Mouse (Mus musculus): Measurements from ENCODE around the gene D430042O09Rik. TPM values are rescaled to one million over a fixed set of nuclear protein-coding genes. Genes with fewer than 3 reads are reported as not detected.
"Not testable (repeated sequence)": the region's sequence is repeated elsewhere in the genome, so short reads cannot be mapped to it uniquely, and the experiment has no call there.

Gene D430042O09Rik
- polyA plus RNA-seq, 1 experiment from 2014 or later: 3.4 TPM

DNA sequence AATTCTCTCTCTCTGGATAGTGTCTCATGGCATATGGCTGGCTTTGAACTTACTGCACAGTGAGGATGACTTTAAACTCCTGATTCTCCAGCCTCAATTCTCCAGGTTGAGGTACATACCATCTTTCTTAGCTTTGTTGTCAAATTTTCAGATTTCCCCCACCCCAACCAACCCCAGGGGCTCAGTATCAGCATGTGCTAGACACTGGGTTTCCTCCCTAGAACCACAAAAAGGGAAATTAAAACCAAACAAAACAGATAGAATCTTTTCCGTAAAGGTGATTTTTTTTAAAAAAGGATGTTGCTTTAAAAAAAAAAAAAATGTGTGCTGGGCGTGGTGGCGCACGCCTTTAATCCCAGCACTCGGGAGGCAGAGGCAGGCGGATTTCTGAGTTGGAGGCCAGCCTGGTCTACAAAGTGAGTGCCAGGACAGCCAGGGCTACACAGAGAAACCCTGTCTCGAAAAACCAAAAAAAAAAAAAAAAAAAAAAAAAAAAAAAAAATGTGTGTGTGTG is 5.9 kb downstream of the D430042O09Rik start:
- ATAC-seq; H3K27me3 ChIP-seq (replicated peaks); H3K9ac ChIP-seq; H3K27ac ChIP-seq; H3K9me3 ChIP-seq (replicated peaks); H3K36me3 ChIP-seq; H3K4me3 ChIP-seq; H3K4me2 ChIP-seq; H3K4me1 ChIP-seq: not testable (repeated sequence)
- 74% methylated on average over 6 of the region's 7 CpGs for WGBS (ENCODE audit: insufficient replicate concordance)

GRCm38 (mm10) chr7:125714803-125715202 is 7.1 kb downstream of the D430042O09Rik start:
- no peaks in the 10 kb centered on the region for H3K9me3 ChIP-seq (replicated peaks)
- 72% methylated on average over 3 of the region's 3 CpGs for WGBS (ENCODE audit: insufficient replicate concordance)
- H3K27ac ChIP-seq: no peak overlapping the region
- H3K9ac ChIP-seq: no peak overlapping the region
- H3K27me3 ChIP-seq (replicated peaks): no peaks in the 10 kb centered on the region
- no peak for ATAC-seq
- no peak overlapping the region for H3K4me2 ChIP-seq
- H3K36me3 ChIP-seq: peaks cover 4% of the 10 kb centered on the region; the same call in 1 of the 2 replicates
- no peak overlapping the region for H3K4me3 ChIP-seq
- H3K4me1 ChIP-seq: no peaks in the 10 kb centered on the region

DNA sequence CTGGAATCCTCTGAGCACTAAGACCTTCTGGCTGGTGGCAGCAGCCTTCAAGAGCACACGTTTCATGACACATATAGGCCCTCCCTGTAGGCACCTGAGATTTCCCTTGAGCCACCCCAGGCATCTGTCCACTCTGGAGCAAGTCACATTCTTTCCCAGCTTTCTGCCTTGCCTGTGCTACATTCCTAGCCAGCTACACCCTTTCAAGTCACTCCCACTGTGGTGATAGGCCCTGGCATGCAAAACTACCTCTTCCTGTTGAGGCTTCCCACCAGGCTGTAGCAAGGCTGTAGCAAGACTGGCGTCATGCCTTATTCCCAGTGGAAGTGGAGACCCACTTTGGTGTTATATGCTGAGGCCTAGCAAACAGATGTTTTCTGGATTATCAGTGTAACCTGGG is 9.0 kb downstream of the D430042O09Rik start:
- no peaks in the 10 kb centered on the region for H3K4me1 ChIP-seq
- H3K4me2 ChIP-seq: no peak overlapping the region
- 54% methylated on average over 2 of the region's 2 CpGs for WGBS (ENCODE audit: insufficient replicate concordance)
- H3K4me3 ChIP-seq: no peak overlapping the region
- peaks cover 4% of the 10 kb centered on the region; the same call in 1 of the 2 replicates for H3K36me3 ChIP-seq
- H3K27ac ChIP-seq: no peak overlapping the region
- H3K27me3 ChIP-seq (replicated peaks): no peaks in the 10 kb centered on the region
- no peak for ATAC-seq
- H3K9ac ChIP-seq: no peak overlapping the region
- no peaks in the 10 kb centered on the region for H3K9me3 ChIP-seq (replicated peaks)

DNA sequence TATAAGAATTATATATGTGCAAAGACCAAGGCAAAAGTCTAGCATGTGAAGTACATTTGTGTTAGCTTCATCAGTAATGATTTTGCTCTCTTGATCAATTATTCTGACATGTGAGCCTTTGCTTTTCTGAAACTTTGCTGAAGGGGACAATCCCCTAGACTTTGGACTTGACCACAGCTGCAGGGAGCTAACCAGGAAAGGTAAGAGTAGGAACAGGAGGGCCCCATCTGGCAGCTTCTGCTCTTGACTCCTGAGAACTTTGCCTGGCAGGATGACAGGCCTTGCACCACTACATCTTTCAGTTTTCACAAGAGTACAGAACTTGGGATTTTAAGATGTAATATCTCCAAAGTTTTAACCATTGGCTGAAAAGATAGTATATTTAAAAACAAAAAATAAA is 9.9 kb downstream of the D430042O09Rik start:
- no peak overlapping the region for H3K9ac ChIP-seq
- no peaks in the 10 kb centered on the region for H3K4me1 ChIP-seq
- no peaks in the 10 kb centered on the region for H3K27me3 ChIP-seq (replicated peaks)
- ATAC-seq: no peak
- no peaks in the 10 kb centered on the region for H3K9me3 ChIP-seq (replicated peaks)
- H3K36me3 ChIP-seq: no peaks in the 10 kb centered on the region
- H3K27ac ChIP-seq: no peak overlapping the region
- no peak overlapping the region for H3K4me3 ChIP-seq
- no peak overlapping the region for H3K4me2 ChIP-seq

DNA sequence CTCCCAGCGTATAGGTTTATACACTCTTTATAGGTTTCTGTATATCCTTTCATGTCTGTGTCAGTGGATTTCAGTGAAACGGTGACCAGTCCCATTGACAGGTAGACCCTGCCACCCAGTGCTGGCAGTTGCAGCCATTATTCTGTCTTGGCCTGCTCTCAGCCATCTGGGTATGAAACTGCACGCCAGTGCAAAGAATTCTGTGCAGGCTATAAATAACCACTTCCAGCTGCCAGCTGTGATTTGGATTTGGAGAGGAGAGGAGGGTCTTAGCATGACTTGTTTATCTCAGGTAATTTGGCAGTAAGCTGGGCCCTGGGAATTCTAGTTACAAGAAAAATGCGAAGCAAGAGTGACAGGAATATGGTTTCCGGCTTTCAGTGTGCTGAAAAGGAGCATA is 12.7 kb downstream of the D430042O09Rik start:
- Histone ChIP-seq H3K9ac (no peak overlapping the region), H3K9me3 (replicated peaks) (no peaks in the 10 kb centered on the region), H3K4me1 (no peaks in the 10 kb centered on the region), H3K4me2 (no peak overlapping the region), H3K27ac (no peak overlapping the region), H3K27me3 (replicated peaks) (no peaks in the 10 kb centered on the region), H3K4me3 (no peak overlapping the region), H3K36me3 (no peaks in the 10 kb centered on the region)
- ATAC-seq: no peak
- 72% methylated on average over 5 of the region's 5 CpGs for WGBS (ENCODE audit: insufficient replicate concordance)

DNA sequence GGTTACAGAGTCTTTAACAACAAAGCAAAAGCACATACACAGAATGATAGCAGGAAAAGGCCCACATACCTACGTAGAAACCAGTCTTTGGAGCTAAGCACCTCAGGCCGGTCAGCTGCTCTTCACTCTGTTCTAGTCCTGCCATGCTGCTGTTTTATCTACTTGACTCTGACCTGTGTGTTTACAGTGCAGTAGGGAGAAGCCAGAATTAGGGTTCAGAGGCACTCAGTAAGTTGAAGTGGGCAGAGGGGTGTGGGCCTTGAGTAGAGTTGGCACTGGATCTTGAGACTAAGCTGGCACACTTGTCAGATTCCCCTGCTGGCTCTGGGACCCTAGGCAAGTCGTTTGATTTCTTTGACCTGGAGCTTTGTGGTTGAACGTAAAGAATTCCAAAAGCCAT is 13.3 kb downstream of the D430042O09Rik start:
- Histone ChIP-seq H3K27ac (no peak overlapping the region), H3K4me1 (no peaks in the 10 kb centered on the region), H3K27me3 (replicated peaks) (no peaks in the 10 kb centered on the region), H3K9me3 (replicated peaks) (no peaks in the 10 kb centered on the region), H3K4me3 (no peak overlapping the region), H3K4me2 (no peak overlapping the region), H3K9ac (no peak overlapping the region), H3K36me3 (no peaks in the 10 kb centered on the region)
- ATAC-seq: no peak
- 70% methylated on average over 4 of the region's 4 CpGs for WGBS (ENCODE audit: insufficient replicate concordance)

DNA sequence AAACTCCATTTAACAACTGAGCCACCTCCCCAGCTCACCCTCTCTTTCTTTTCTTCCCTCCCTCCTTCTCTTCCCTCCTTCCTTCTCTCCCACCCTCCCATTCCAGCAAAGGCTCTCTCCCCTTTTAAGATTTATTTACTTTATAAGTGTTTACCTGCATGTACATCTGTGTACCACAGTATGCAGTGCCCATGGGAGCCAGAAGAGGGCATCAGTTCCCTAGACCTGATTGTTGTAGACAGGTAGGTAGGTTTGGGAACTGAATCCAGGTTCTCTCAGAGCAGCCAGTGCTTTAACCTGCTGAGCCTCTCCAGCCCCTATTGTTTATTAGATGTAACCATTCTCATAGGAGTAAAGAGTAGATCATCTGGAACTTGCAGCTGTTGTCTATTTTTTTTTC is 14.4 kb downstream of the D430042O09Rik start:
- no peaks in the 10 kb centered on the region for H3K27me3 ChIP-seq (replicated peaks)

GRCm38 (mm10) chr7:125723189-125723972 is 15.7 kb downstream of the D430042O09Rik start:
- H3K4me2 ChIP-seq: no peak overlapping the region
- H3K9me3 ChIP-seq (replicated peaks): no peaks in the 10 kb centered on the region
- no peak overlapping the region for H3K27ac ChIP-seq
- no peak for ATAC-seq
- no peaks in the 10 kb centered on the region for H3K36me3 ChIP-seq
- H3K9ac ChIP-seq: no peak overlapping the region
- H3K27me3 ChIP-seq (replicated peaks): no peaks in the 10 kb centered on the region
- H3K4me1 ChIP-seq: no peaks in the 10 kb centered on the region
- whole genome bisulfite sequencing (ENCODE audit: insufficient replicate concordance): 61% methylated on average over 5 of the region's 5 CpGs
- H3K4me3 ChIP-seq: no peak overlapping the region

More for the DNA sequence above, 14.4 kb downstream of the D430042O09Rik start:
- no peak overlapping the region for H3K4me2 ChIP-seq
- no peak overlapping the region for H3K9ac ChIP-seq
- no peak for ATAC-seq
- no peaks in the 10 kb centered on the region for H3K9me3 ChIP-seq (replicated peaks)
- no peaks in the 10 kb centered on the region for H3K36me3 ChIP-seq
- H3K27ac ChIP-seq: no peak overlapping the region
- H3K4me3 ChIP-seq: no peak overlapping the region
- H3K4me1 ChIP-seq: no peaks in the 10 kb centered on the region

GRCm38 (mm10) chr7:125731679-125732078 is 24.0 kb downstream of the D430042O09Rik start:
- ATAC-seq: no peak
- no peak overlapping the region for H3K4me2 ChIP-seq

GRCm38 (mm10) chr7:125733791-125734190 is 26.1 kb downstream of the D430042O09Rik start:
- WGBS (ENCODE audit: insufficient replicate concordance): 77% methylated on average over 4 of the region's 4 CpGs
- no peaks in the 10 kb centered on the region for H3K9me3 ChIP-seq (replicated peaks)

More at GRCm38 (mm10) chr7:125731679-125732078, 24.0 kb downstream of the D430042O09Rik start:
- Histone ChIP-seq H3K27me3 (replicated peaks) (no peaks in the 10 kb centered on the region), H3K36me3 (no peaks in the 10 kb centered on the region), H3K4me3 (no peak overlapping the region), H3K9ac (no peak overlapping the region), H3K4me1 (peaks cover 8% of the 10 kb centered on the region; the same call in 1 of the 2 replicates), H3K27ac (no peak overlapping the region), H3K9me3 (replicated peaks) (no peaks in the 10 kb centered on the region)

DNA sequence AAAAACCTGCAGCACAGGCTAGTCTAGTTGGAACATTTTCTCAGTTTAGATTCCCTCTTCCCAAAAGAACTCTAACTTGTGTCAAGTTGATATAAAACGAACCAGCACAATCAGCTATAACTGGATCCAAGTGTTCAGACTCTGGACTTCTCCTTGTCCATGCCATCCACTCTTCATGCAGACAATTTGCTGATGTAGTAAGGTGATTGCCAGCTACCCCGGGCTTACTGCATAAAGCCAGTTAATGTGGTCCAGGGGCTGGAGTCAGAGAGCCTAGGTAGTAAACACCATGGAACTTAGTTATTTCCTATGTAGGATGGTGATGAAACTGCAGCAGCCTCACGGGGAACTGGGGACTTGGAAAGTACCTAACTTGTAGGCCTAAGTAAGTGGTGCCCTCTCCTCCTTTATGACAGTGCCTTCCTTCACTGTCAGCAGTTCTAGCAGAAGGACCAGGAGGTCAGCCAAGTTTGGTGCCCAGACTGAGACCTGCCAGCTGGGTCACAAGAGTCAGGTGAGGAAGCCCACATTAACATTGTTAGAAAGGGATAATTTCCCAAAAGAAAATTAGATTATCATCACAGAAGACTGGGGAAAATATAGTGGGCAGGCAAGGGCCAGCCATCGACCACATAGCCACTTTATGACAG is 28.8 kb downstream of the D430042O09Rik start:
- Histone ChIP-seq H3K9ac (no peak overlapping the region), H3K4me1 (peaks cover 8% of the 10 kb centered on the region; the same call in 1 of the 2 replicates), H3K27ac (no peak overlapping the region), H3K4me2 (no peak overlapping the region), H3K9me3 (replicated peaks) (no peaks in the 10 kb centered on the region), H3K36me3 (no peaks in the 10 kb centered on the region), H3K4me3 (no peak overlapping the region), H3K27me3 (replicated peaks) (no peaks in the 10 kb centered on the region)
- WGBS (ENCODE audit: insufficient replicate concordance): 59% methylated on average over 4 of the region's 4 CpGs
- ATAC-seq: no peak

More at GRCm38 (mm10) chr7:125733791-125734190, 26.1 kb downstream of the D430042O09Rik start:
- Histone ChIP-seq H3K4me2 (no peak overlapping the region), H3K36me3 (no peaks in the 10 kb centered on the region), H3K4me1 (peaks cover 8% of the 10 kb centered on the region; the same call in 1 of the 2 replicates), H3K4me3 (no peak overlapping the region), H3K27me3 (replicated peaks) (no peaks in the 10 kb centered on the region), H3K27ac (no peak overlapping the region), H3K9ac (no peak overlapping the region)
- ATAC-seq: no peak

DNA sequence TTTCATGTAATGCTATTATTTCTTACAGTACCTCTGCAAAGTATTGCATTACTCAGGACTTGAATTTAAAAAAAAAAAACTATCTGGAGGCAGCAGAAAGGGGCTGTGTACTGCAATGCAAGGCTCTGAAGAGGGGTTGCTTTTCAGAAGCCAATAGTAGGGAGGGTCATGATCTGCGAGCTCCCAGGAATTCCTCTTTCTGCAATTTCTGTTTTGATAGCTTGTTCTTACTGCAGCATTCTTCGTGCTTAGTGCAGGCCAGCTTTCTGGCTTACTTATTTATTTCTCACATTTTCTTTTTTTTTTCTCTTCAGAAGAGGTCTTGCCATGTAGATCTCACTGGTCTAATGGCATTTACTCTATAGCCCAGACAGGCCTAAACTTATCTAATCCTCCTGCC is 32.8 kb downstream of the D430042O09Rik start:
- H3K4me2 ChIP-seq: no peak overlapping the region
- H3K9me3 ChIP-seq (replicated peaks): no peaks in the 10 kb centered on the region
- H3K36me3 ChIP-seq: no peaks in the 10 kb centered on the region
- no peak overlapping the region for H3K9ac ChIP-seq
- no peaks in the 10 kb centered on the region for H3K4me1 ChIP-seq
- H3K4me3 ChIP-seq: no peak overlapping the region
- ATAC-seq: no peak
- no peak overlapping the region for H3K27ac ChIP-seq
- WGBS (ENCODE audit: insufficient replicate concordance): 60% methylated on average over 2 of the region's 2 CpGs
- H3K27me3 ChIP-seq (replicated peaks): no peaks in the 10 kb centered on the region
